Mouse (Mus musculus) adrenal gland (tissue): ENCODE measurements around the gene Numb.
"Not testable (repeated sequence)": the region's sequence is repeated elsewhere in the genome, so short reads cannot be mapped to it uniquely, and the experiment has no call there.

Experiments
- intact Hi-C: fragments of 180-260 bp; cut with DNase I; formaldehyde crosslinking; loops from one replicate; pipeline ENCODE4 v1.15.1; 2025
- long read RNA-seq, 2 experiments: library from polyadenylated mRNA; unstranded; transcript quantifications; one replicate each; pipeline ENCODE4 v2.0.0; 2020; ENCODE audit warnings: borderline replicate concordance in 1 of 2; ENCODE audit not compliant: insufficient replicate concordance in 1 of 2

The Numb gene
- long read RNA-seq, experiment 1, partial matches to known transcripts: 3 of 5 reads
- long read RNA-seq, experiment 1, other reads (novel, unspliced or antisense): 2 of 5 reads
- long read RNA-seq, experiment 2, partial matches to known transcripts: 3 of 6 reads
- long read RNA-seq, experiment 2, other reads (novel, unspliced or antisense): 3 of 6 reads

GRCm38 (mm10) chr12:83921535-83922381 lies at the start of gene Numb:
TSS of gene Numb (minus strand) at chr12:83921934.
- intact Hi-C loops: no loop called here

GRCm38 (mm10) chr12:83965235-83965634 lies 43.5 kb upstream of the Numb start:
- intact Hi-C loops: no loop called here

GRCm38 (mm10) chr12:83958278-83958677 lies 36.5 kb upstream of the Numb start:
- intact Hi-C loops: no loop called here

GRCm38 (mm10) chr12:83951711-83952575 lies 30.2 kb upstream of the Numb start:
- intact Hi-C loops: no loop called here

- intact Hi-C loops: no loop called here
Observed at GRCm38 (mm10) chr12:83950840-83951701, 29.3 kb upstream of the Numb start.

GRCm38 (mm10) chr12:83950493-83950839 lies 28.7 kb upstream of the Numb start, which contains the start of gene Riox1:
TSS of gene Riox1 (plus strand) at chr12:83950608.
- intact Hi-C loops: no loop called here

- intact Hi-C loops: no loop called here
Observed at GRCm38 (mm10) chr12:83949776-83950492, 28.2 kb upstream of the Numb start.

GRCm38 (mm10) chr12:83949043-83949442 lies 27.3 kb upstream of the Numb start:
- intact Hi-C loops: no loop called here

- intact Hi-C loops: no loop called here
Observed at GRCm38 (mm10) chr12:83947260-83947811, 25.6 kb upstream of the Numb start.

- intact Hi-C loops: loop anchor here (5.0 kb wide), 1 partner anchor 230 kb away; no protein-coding TSS in a partner anchor
Observed at GRCm38 (mm10) chr12:83941938-83942337, 20.2 kb upstream of the Numb start.

GRCm38 (mm10) chr12:83940031-83940430 lies 18.3 kb upstream of the Numb start:
- intact Hi-C loops: loop anchor here (5.0 kb wide), 1 partner anchor 228 kb away; no protein-coding TSS in a partner anchor

GRCm38 (mm10) chr12:83939332-83939731 lies 17.6 kb upstream of the Numb start:
- intact Hi-C loops: no loop called here

GRCm38 (mm10) chr12:83938592-83938991 lies 16.9 kb upstream of the Numb start:
- intact Hi-C loops: not testable (repeated sequence)

- intact Hi-C loops: no loop called here
Observed at GRCm38 (mm10) chr12:83937600-83937999, 15.9 kb upstream of the Numb start.

- intact Hi-C loops: no loop called here
Observed at GRCm38 (mm10) chr12:83929186-83929804, 7.6 kb upstream of the Numb start.

- intact Hi-C loops: no loop called here
Observed at GRCm38 (mm10) chr12:83927747-83928146, 6.0 kb upstream of the Numb start.

- intact Hi-C loops: no loop called here
Observed at GRCm38 (mm10) chr12:83926061-83926460, 4.3 kb upstream of the Numb start.

GRCm38 (mm10) chr12:83925160-83925703 lies 3.5 kb upstream of the Numb start:
- intact Hi-C loops: no loop called here

- intact Hi-C loops: no loop called here
Observed at GRCm38 (mm10) chr12:83924332-83924731, 2.6 kb upstream of the Numb start.
